Mouse (Mus musculus) monocyte, adult 2 months (primary cell): ENCODE measurements around the gene Psmc2.

Source experiments
- DNase-seq, 2 experiments: peaks; one replicate each; pipeline ENCODE4 v3.0.0; 2022; ENCODE audit warnings: low spot score in 2 of 2, low read depth in 1 of 2

The Psmc2 gene

DNA sequence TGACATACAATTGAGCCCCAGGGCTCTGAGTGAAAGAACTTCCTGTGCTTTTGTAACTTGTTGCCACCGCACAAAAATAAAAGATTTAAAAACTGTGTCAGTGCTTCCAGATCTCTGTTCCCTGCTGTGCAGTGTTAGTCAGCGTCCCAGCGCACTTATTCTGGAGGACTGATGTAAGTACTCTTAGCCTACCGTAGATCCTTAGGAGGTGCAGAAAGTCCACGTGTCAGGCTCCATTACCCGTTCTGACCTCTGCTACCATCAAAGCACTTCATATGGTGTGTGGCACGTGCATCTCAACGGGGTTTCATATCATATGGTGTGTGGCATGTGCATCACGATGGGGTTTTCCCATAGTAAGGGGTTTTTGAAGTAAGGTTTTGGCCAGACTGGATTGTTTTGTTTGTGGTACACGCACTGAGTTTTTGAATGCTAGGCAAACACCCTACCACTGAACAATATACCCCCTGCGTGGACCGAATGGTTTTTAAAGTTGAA, 18.7 kb downstream of the Psmc2 start:
- DNase-seq, result no peak

DNA sequence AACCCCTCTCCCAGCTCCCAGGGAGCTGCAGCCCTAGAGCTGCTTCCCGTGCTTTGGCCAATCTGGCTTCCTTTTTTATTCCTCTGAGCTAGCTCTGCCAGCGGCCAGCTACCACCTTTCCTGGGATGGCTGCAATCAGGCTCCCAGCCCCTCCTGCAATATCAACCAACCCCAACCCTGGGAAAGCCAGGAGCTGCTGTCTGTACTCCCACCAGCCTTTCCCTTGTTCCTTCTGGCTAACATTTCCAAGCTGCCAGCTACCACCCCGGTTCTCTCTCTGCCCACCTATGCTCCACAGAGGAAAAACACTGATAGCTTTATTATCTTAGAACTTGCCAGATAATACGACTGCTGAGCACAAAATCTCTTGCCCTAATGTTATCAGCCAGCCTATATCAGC, 19.8 kb downstream of the Psmc2 start:
- no peak for DNase-seq

DNA sequence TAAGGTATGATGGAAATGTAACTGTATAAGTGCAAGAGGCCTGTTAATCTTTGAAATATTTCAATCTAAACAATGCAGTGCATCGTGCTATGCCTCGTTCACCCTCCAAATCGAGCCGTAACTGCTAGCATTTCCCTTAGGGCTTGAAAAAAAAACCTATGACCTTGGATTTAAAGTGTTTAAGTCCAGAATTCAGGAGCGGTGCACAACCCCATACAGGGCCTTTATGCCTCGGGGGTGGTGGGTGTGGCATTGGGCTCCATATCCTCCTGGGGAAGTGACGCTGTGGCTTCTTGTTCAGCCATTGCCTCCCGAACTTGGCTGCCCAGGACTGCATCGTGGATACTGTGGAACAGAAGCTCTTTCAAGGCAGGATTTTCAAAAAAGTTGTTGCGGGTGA, 25.8 kb downstream of the Psmc2 start:
- no peak for DNase-seq

DNA sequence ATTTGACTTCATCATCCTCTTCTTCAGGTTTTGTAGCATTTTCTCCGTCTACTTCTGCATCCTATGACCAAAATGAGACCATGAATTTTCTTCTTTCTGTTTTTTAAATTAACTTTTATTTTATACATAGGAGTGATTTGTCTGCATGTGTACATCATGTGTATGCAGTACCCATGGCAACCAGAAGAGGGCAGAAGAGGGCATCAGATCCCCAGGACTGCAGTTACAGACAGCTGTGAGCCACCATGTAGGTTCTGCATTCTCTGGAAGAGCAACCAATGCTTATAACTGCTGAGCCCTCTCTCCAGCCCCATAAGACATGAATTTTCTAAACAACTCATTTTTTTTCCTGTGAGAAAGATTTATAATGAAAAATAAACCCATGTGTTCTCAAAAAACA, 28.9 kb downstream of the Psmc2 start:
- peak in 1 of 2 experiments; percentile 7 for DNase-seq

DNA sequence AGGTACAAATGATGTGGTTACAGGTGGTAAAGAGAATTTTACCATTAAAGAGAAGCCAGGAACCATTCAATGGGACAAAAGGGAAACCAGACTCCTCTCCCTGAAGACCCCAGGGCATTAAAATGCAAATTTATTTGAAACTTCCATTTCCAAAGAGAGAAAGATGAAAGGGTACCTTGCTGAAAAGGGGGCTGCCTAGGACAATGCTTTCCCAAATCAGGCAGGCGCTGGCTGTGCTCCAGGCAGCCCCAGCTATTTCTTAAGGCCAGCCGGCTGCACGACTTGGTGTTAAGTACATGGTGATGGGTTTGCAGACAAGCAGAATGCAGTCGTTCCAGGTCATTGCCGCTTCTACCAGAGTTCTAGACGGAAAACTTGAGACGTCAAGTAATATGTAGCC, 41.3 kb downstream of the Psmc2 start:
- DNase-seq, result no peak

DNA sequence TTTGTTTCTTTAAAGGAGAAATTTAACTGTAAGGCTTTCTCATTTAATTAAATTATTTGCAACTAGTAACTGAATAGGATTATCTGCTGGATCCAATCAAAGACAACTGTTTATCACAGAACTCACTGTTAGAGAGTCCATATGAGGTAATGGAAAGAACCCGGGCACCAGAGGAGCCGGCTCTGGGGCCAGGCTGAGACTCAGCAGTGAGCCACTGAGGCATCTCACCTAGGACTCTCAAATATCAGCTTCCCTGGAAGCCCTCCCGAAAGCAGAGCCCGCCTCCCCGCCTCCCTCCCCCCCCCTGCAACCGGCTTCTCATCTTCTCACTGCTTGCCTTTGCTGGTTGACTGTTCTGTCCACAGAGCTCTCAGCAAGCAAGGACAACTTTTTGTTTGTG, 42.6 kb downstream of the Psmc2 start:
- no peak for DNase-seq

DNA sequence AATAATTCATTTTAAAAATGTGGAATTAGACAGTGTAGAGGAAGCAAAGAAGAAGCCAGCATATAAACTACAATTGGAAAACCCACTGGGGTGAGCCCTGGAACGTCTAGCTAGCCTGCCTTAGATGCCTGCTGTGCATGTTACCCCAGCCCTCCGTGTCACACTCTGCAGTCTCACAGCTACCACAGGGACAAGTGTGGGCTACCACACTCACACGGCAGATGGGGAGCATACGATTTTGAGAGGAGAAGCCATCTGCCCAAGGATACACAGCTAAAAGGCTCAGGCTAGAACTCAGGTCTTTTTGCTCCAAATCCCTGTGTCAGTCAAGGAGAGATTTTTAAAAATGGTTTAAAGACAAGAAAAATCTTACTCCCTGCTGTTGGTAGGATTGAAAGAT, 43.8 kb downstream of the Psmc2 start:
- DNase-seq, result no peak

DNA sequence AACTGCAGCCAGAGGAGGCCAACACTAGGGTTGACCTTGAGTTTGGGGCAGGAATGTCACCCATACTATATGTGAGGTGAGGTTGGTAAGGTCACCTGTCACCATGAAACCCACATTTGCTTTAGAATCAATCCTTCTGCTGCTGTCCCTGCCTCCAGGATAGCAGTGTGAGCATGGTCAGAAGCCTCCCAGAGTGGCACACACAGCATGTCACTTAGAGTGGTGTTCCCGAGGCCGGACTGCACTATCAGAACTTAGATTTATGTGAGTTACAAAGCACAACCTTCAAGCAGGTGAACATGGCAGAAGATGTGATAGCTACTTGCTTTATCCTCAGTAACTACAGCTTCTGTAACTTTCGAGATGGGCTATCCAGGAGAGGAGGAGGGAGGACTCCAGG, 46.7 kb downstream of the Psmc2 start:
- DNase-seq, result no peak

DNA sequence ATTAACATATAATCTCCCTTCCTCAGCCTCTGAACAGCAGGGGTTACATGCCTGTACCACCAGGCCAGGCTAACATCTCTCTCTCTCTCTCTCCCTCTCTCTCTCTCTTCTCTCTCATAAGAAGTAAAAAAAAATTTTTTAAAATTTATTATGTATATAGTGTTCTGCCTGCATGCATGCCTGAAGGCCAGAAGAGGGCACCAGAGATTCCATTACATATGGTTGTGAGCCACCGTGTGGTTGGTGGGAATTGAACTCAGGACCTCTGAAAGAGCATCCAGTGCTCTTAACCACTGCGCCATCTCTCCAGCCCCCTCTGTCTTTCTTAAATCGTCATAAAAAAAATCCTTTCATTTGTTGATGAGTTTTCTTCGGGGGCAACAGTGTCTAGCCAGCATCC, 59.6 kb downstream of the Psmc2 start:
- DNase-seq, result no peak

DNA sequence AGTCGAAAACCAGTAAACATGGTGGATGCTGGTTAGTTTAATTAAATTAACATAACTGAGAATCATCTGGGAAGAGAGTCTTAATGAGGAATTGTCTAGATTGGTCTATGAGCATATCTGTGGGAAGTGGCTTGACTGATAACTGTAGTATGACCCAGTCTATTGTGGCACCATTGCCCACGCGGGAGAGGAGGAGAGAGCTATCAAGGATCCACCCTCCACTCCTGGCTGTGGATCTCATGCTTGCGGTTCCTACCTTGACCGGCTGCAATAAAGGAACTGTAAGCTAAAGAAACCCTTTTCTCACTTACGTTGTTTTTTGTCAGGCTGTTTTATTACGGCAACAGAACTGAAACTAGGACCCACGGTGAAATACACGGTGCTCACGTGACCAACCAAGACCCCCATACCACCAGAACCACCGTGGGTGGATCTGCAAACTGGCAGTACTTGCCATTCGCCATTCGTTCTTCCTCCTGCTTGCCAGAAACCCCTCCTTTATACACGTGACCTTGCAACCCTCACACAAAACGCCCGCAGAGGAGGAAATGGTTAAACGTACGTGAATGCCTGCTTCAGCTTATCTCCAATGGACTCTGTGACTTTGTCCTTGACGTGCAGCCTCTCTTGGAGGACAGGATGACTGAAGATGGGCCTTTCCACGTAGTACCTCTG, 61.7 kb downstream of the Psmc2 start:
- DNase-seq, result no peak

DNA sequence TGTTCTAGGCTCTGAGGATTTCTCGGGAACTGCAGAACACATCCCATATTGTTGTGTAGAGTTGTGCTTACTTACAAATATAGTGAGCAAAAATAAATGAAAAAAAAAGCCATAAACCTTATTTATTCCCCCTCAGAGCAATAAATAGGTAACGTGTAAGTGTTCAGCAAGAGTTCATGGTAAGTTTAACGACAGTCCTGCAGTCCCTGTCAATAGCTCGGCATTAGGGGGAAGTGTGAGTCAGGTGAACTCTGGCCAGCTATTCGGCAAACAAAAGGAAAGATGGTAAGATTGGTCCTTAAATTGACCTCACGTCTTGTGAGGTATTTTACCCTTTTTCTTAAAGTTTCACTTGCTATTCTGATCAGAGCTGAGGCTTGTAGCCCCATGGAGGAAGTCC, 62.4 kb downstream of the Psmc2 start:
- no peak for DNase-seq

DNA sequence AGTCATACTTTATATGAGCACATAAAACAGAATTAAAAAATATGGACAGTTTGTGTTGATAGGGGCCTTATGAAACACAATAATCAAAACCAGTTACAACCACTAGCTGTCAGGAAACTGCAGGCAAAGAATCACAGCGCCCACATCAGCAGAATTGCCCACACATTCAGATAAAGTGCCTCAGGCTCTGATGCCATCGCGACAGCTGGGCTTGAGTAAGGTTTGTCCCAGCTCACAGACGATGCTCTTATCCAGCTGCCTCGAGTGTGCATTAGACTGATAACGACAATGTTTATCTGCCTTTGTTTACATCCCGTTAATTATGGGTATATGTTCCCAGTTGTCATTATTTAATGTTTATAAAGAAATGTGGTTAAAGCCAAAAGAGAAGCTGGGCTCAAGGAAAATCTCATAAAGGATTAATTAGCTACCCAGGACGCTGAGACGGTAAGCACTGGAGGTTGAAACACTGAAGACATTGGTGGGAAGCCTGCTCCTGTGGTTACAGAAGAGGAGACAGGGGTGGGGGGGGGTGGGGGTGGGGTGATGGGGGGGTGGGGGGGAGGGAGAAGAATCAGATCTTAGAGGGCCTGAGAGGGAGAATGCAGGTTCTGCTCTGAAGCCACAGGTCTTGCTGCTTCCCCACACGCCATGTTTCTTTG, 66.7 kb downstream of the Psmc2 start:
- no peak for DNase-seq
